Mouse (Mus musculus) erythroblast, embryonic 14.5 days (primary cell): ENCODE measurements around the gene Rsph10b.

ENCODE experiments used
- GATA1 ChIP-seq: IDR thresholded peaks from 2 replicates; pipeline ENCODE4 v1.6.1; 2012; ENCODE audit warnings: low read length, inconsistent platforms, mixed read lengths
- TAL1 ChIP-seq: IDR thresholded peaks from 3 replicates; pipeline ENCODE4 v1.6.1; 2012; ENCODE audit warnings: low read length, inconsistent platforms, mixed read lengths

DNA sequence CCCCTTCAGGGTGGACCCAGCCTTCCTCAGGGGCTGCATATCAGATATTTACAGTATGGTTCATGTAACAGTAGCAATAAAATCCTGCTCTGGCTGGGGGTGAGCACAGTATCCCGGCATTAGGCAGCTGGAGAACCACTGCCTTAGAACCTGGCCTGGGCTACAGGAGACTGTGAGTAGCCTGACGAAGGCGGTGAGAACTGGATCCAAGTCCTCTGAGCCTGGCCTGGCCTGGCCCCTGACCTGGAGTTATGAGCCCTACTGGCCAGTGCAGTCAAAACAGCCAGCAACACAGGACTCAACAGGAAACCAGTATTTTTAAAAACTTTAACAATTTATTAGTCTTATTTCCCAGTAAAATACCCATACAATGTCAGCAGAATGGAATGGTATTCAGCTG is 54.8 kb downstream of the Rsph10b start:
- TF ChIP-seq GATA1 (no peak), TAL1 (no peak)
